Mouse (Mus musculus): ENCODE results near the gene Gm6614. TPM values are rescaled to one million over a fixed set of nuclear protein-coding genes. Genes with fewer than 3 reads are reported as not detected.
"Not testable (repeated sequence)": the region's sequence is repeated elsewhere in the genome, so short reads cannot be mapped to it uniquely, and the experiment has no call there.

The Gm6614 gene
- polyA plus RNA-seq (2012; rRNA removed): not detected in 2 replicates

- DNase-seq (ENCODE audit: low read depth): no peak
Observed at GRCm38 (mm10) chr6:142011364-142011955, at the start of gene Gm6614. Gene Gm6614 (minus strand): TSS chr6:142011414.

- DNase-seq (ENCODE audit: low read depth): not testable (repeated sequence)
Observed at GRCm38 (mm10) chr6:142058281-142058680, 47.1 kb upstream of the Gm6614 start.

- DNase-seq (ENCODE audit: low read depth): no peak
Observed at GRCm38 (mm10) chr6:142047689-142048088, 36.5 kb upstream of the Gm6614 start.

GRCm38 (mm10) chr6:142045746-142046145, 34.5 kb upstream of the Gm6614 start:
- DNase-seq (ENCODE audit: low read depth): no peak

- DNase-seq (ENCODE audit: low read depth): no peak
Observed at GRCm38 (mm10) chr6:142041896-142042295, 30.7 kb upstream of the Gm6614 start.

- DNase-seq (ENCODE audit: low read depth): no peak
Observed at GRCm38 (mm10) chr6:142040306-142041175, 29.3 kb upstream of the Gm6614 start.

GRCm38 (mm10) chr6:142035771-142036170, 24.6 kb upstream of the Gm6614 start:
- no peak for DNase-seq (ENCODE audit: low read depth)

GRCm38 (mm10) chr6:142021671-142022070, 10.5 kb upstream of the Gm6614 start:
- DNase-seq (ENCODE audit: low read depth): no peak

- no peak for DNase-seq (ENCODE audit: low read depth)
Observed at GRCm38 (mm10) chr6:141986772-141987171, 24.4 kb downstream of the Gm6614 start.

GRCm38 (mm10) chr6:141984644-141985043, 26.6 kb downstream of the Gm6614 start:
- DNase-seq (ENCODE audit: low read depth): no peak

- DNase-seq (ENCODE audit: low read depth): no peak
Observed at GRCm38 (mm10) chr6:141962420-141962819, 48.8 kb downstream of the Gm6614 start.

- no peak for DNase-seq (ENCODE audit: low read depth)
Observed at GRCm38 (mm10) chr6:141961861-141962260, 49.4 kb downstream of the Gm6614 start.

- no peak for DNase-seq (ENCODE audit: low read depth)
Observed at GRCm38 (mm10) chr6:141960482-141960881, 50.7 kb downstream of the Gm6614 start.

GRCm38 (mm10) chr6:141946862-141947261, 64.4 kb downstream of the Gm6614 start, which contains the start of gene Slco1a1:
Gene Slco1a1 (minus strand): TSS chr6:141946962.
- no peak for DNase-seq (ENCODE audit: low read depth)

- no peak for DNase-seq (ENCODE audit: low read depth)
Observed at GRCm38 (mm10) chr6:141940451-141940850, 70.8 kb downstream of the Gm6614 start.

Other genes starting within 250 kb of the Gm6614 start
- gene Gm5724, start 237.6 kb downstream of the Gm6614 start, polyA plus RNA-seq (2012; rRNA removed): 0.08 and 0.09 TPM in 2 replicates
- gene Slco1a4, start 155.2 kb downstream of the Gm6614 start, polyA plus RNA-seq (2012; rRNA removed): 0.59 and 1.3 TPM in 2 replicates
- not detected in 2 replicates for gene Slco1a1, start 64.5 kb downstream of the Gm6614 start, polyA plus RNA-seq (2012; rRNA removed)
- gene Slco1a6, start 197.1 kb upstream of the Gm6614 start, polyA plus RNA-seq (2012; rRNA removed): 0.20 TPM in 1 of 2 replicates, not detected in the other